Mouse (Mus musculus) lung, postnatal 0 days (tissue): ENCODE data around the gene Usb1.

Experiments
- CTCF ChIP-seq: IDR thresholded peaks from 2 replicates; pipeline ENCODE4 v1.5.1; 2016; ENCODE audit warnings: antibody characterized with exemption, mild to moderate bottlenecking
- EP300 ChIP-seq: IDR thresholded peaks from 2 replicates; pipeline ENCODE4 v1.6.1; 2016; ENCODE audit warnings: antibody characterized with exemption, mild to moderate bottlenecking, control low read depth

DNA sequence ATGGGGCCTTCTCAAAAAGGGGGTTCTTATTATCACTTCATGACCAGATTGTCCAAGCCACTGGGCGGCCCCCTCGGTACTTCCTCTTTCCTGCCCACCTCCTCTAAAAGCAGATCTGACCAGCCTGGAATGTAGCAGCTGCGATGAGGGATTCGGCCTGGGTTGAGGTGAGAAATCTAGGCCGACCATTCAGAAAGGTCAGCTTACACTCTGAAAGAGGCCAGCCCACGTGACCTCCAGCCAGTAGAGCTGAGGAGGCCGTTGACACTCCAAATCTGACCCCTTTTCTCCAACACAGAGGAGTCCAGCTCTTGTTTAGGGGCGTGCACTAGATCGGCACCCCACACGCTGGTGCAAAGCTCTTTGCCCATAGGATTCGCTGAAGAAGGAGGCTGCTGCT lies 64.7 kb downstream of the Usb1 start:
- TF ChIP-seq CTCF (no peak), EP300 (0 out of 2 replicates have a peak, but pooled peaks have one; percentile 1)
